19 mouse cellular contexts compared by ENCODE assay signal in genomic region chr5:122191269-122192063, GRCm38 (mm10). TPM values are rescaled to one million over a fixed set of nuclear protein-coding genes. Genes with fewer than 3 reads are reported as not detected.
DNase-seq lines count a peak whose midpoint lies in the region; ATAC-seq and TF ChIP-seq lines count a peak whose summit lies in the region.
"Had no signal": no experiment of that assay in that cellular context is flagged by ENCODE, and none has a peak within 500 bp of the region (broad histone marks: within the 10 kb centered on the region; RNA-seq: fewer than 3 reads in every experiment).

No protein-coding gene starts in this region.

- peak; percentile 35 for DNase-seq in urinary bladder, postnatal 14 days (ENCODE audit: low spot score)
- no peak for DNase-seq in urinary bladder, adult 2 months (ENCODE audit: low spot score)
- DNase-seq in kidney, adult 2 months = peak; percentile 73
- peak; percentile 44 for DNase-seq in kidney, postnatal 14 days
- DNase-seq in right cerebral cortex, adult 2 months (ENCODE audit: low spot score in 2 of 2) = no peak
- DNase-seq in c-Kit-positive CD71-positive TER-119-positive erythroid progenitor cells, embryonic 14.5 days (ENCODE audit: low spot score) = no peak
- DNase-seq: adrenal gland, postnatal 10 days; cerebellum, adult 2 months; gastrocnemius, postnatal 36 days; heart, postnatal 14 days; thymus, adult 18-20 months had no signal

- TF ChIP-seq POLR2A in kidney, adult 2 months (IDR thresholded peaks at IDR 0.05; ENCODE audit: low read depth, low read length) = no peak

- no peaks in the 10 kb centered on the region for H3K9me3 ChIP-seq in liver, embryonic 12.5 days (replicated peaks)
- H3K9me3 ChIP-seq: embryonic facial prominence, embryonic 13.5 days; forebrain, embryonic 10.5 days; hindbrain, embryonic 13.5 days; intestine, embryonic 15.5 days had no signal

- no peaks in the 10 kb centered on the region for H3K27me3 ChIP-seq in kidney, adult 2 months (replicated peaks; ENCODE audit: control insufficient read depth, insufficient read depth, low read length)
- H3K27me3 ChIP-seq in liver, embryonic 12.5 days (replicated peaks) = no peaks in the 10 kb centered on the region
- H3K27me3 ChIP-seq: embryonic facial prominence, embryonic 13.5 days; hindbrain, embryonic 13.5 days; intestine, embryonic 15.5 days had no signal

- ATAC-seq in liver, embryonic 12.5 days = no peak
- ATAC-seq: intestine, embryonic 15.5 days had no signal

- H3K36me3 ChIP-seq in kidney, adult 2 months (ENCODE audit: control insufficient read depth, insufficient read depth, low read length) = no peaks in the 10 kb centered on the region
- no peaks in the 10 kb centered on the region for H3K36me3 ChIP-seq in liver, embryonic 12.5 days
- H3K36me3 ChIP-seq: embryonic facial prominence, embryonic 13.5 days; forebrain, embryonic 10.5 days; hindbrain, embryonic 13.5 days; intestine, embryonic 15.5 days had no signal

- H3K4me1 ChIP-seq in kidney, adult 2 months (ENCODE audit: control insufficient read depth, insufficient read depth, low read length) = peaks cover 13% of the 10 kb centered on the region; the same call in 1 of the 2 replicates
- peaks cover 3% of the 10 kb centered on the region; the same call in 1 of the 2 replicates for H3K4me1 ChIP-seq in liver, embryonic 12.5 days
- H3K4me1 ChIP-seq: embryonic facial prominence, embryonic 13.5 days; forebrain, embryonic 10.5 days; hindbrain, embryonic 13.5 days; intestine, embryonic 15.5 days had no signal

- no peak overlapping the region for H3K4me3 ChIP-seq in kidney, adult 2 months (ENCODE audit: insufficient read depth, low read depth, low read length)
- H3K4me3 ChIP-seq in liver, embryonic 12.5 days = no peak overlapping the region
- H3K4me3 ChIP-seq: embryonic facial prominence, embryonic 13.5 days; forebrain, embryonic 10.5 days; hindbrain, embryonic 13.5 days; intestine, embryonic 15.5 days had no signal

- no peak overlapping the region for H3K4me2 ChIP-seq in liver, embryonic 12.5 days
- H3K4me2 ChIP-seq: embryonic facial prominence, embryonic 13.5 days; heart, embryonic 11.5 days; hindbrain, embryonic 13.5 days; intestine, embryonic 15.5 days had no signal

- H3K9ac ChIP-seq in liver, embryonic 12.5 days = no peak overlapping the region
- H3K9ac ChIP-seq: embryonic facial prominence, embryonic 13.5 days; hindbrain, embryonic 13.5 days; intestine, embryonic 15.5 days had no signal

- TF ChIP-seq CTCF in kidney, adult 2 months (conservative IDR thresholded peaks at IDR 0.05; ENCODE audit: insufficient read depth, insufficient read length, low read depth, low read length) = no peak

- WGBS in kidney, adult 2 months = 42% methylated on average over 12 of the region's 12 CpGs
- 70% methylated on average over 12 of the region's 12 CpGs for WGBS in liver, embryonic 12.5 days (ENCODE audit: insufficient replicate concordance)

- peak overlapping the region; percentile 28; the same call in 1 of the 2 replicates for H3K27ac ChIP-seq in kidney, adult 2 months (ENCODE audit: insufficient read depth, low read depth, low read length)
- H3K27ac ChIP-seq in liver, embryonic 12.5 days = no peak overlapping the region
- H3K27ac ChIP-seq: embryonic facial prominence, embryonic 13.5 days; forebrain, embryonic 10.5 days; hindbrain, embryonic 13.5 days; intestine, embryonic 15.5 days had no signal

RNA-seq across cellular contexts. Expression of gene Hvcn1, which starts 15.1 kb away (rescaled TPM):
- 3.6 and 6.0 TPM in 2 replicates for polyA plus RNA-seq in urinary bladder, adult 2 months (2012; rRNA removed)
- polyA plus RNA-seq in kidney, adult 2 months (2012; rRNA removed) = 6.4 and 13.1 TPM in 2 replicates
- polyA plus RNA-seq in liver, embryonic 12.5 days (2016; fragmentation: Nextera tagmentation; extraction: Ambion mirVana) = 1.8 and 2.1 TPM in 2 replicates

RNA-seq across cellular contexts. Expression of gene Ppp1cc, which starts 33.4 kb away (rescaled TPM):
- polyA plus RNA-seq in urinary bladder, adult 2 months (2012; rRNA removed) = 167 and 172 TPM in 2 replicates
- polyA plus RNA-seq in kidney, adult 2 months (2012; rRNA removed) = 75.8 and 91.5 TPM in 2 replicates
- 228 and 229 TPM in 2 replicates for polyA plus RNA-seq in liver, embryonic 12.5 days (2016; fragmentation: Nextera tagmentation; extraction: Ambion mirVana)

RNA-seq across cellular contexts. Expression of gene Ccdc63, which starts 50.8 kb away (rescaled TPM):
- polyA plus RNA-seq in urinary bladder, adult 2 months (2012; rRNA removed) = 0.18 and 0.19 TPM in 2 replicates
- 0.09 and 0.14 TPM in 2 replicates for polyA plus RNA-seq in kidney, adult 2 months (2012; rRNA removed)
- polyA plus RNA-seq in liver, embryonic 12.5 days (2016; fragmentation: Nextera tagmentation; extraction: Ambion mirVana) = not detected in 2 replicates
- polyA plus RNA-seq: embryonic facial prominence, embryonic 13.5 days; forebrain, embryonic 10.5 days; hindbrain, embryonic 13.5 days; intestine, embryonic 15.5 days; liver, embryonic 16.5 days; midbrain, postnatal 0 days had no signal

Comparison
In these comparisons a context has a peak if more than half of its experiments do, and no peak if none do; other contexts are left out.
1. DNase-seq: peak in urinary bladder, postnatal 14 days (single experiment), kidney, adult 2 months (single experiment) and kidney, postnatal 14 days (single experiment); none in urinary bladder, adult 2 months (single experiment), right cerebral cortex, adult 2 months (0 of 2) and c-Kit-positive CD71-positive TER-119-positive erythroid progenitor cells, embryonic 14.5 days (single experiment).